Mouse (Mus musculus) liver, embryonic 12.5 days (tissue): ENCODE results near the gene Taco1. TPM values are rescaled to one million over a fixed set of nuclear protein-coding genes. Genes with fewer than 3 reads are reported as not detected.

Source experiments
- ATAC-seq: fragments of 200-750 bp; cut with Nextera tagmentation; 2 replicates; pipeline ENCODE4 v1.8.0; 2017; ENCODE audit warnings: moderate number of reproducible peaks, mild to moderate bottlenecking, moderate library complexity
- H3K27ac ChIP-seq: fragments of 300-500 bp; sonication (generic); 2 replicates; pipeline ENCODE4 v1.5.1; 2016; ENCODE audit warnings: mild to moderate bottlenecking
- H3K27me3 ChIP-seq: fragments of 300-500 bp; sonication (generic); replicated peaks from 2 replicates; pipeline ENCODE4 v1.6.1; 2016; ENCODE audit warnings: mild to moderate bottlenecking, moderate library complexity
- H3K36me3 ChIP-seq: fragments of 300-500 bp; sonication (generic); 2 replicates; pipeline ENCODE4 v1.6.1; 2016; ENCODE audit warnings: mild to moderate bottlenecking, moderate library complexity
- H3K4me1 ChIP-seq: fragments of 300-500 bp; sonication (generic); 2 replicates; pipeline ENCODE4 v1.6.1; 2016
- H3K4me2 ChIP-seq: fragments of 300-500 bp; sonication (generic); 2 replicates; pipeline ENCODE4 v1.6.1; 2016; ENCODE audit warnings: mild to moderate bottlenecking, moderate library complexity
- H3K4me3 ChIP-seq: fragments of 300-500 bp; sonication (generic); 2 replicates; pipeline ENCODE4 v1.5.1; 2016; ENCODE audit warnings: mild to moderate bottlenecking, moderate library complexity
- H3K9ac ChIP-seq: fragments of 300-500 bp; sonication (generic); 2 replicates; pipeline ENCODE4 v1.6.1; 2016; ENCODE audit warnings: mild to moderate bottlenecking, moderate library complexity
- H3K9me3 ChIP-seq: fragments of 300-500 bp; sonication (generic); replicated peaks from 2 replicates; pipeline ENCODE4 v1.6.1; 2016; ENCODE audit warnings: mild to moderate bottlenecking, moderate library complexity
- WGBS: fragments of 180-500 bp; shearing (Covaris S2); methylation state at CpG from one replicate; pipeline ENCODE4 v1.1.7; 2016; ENCODE audit not compliant: insufficient replicate concordance; 5-methylcytosine and 5-hydroxymethylcytosine counted together
- polyA plus RNA-seq: library from polyadenylated mRNA; unstranded; fragments of >200 nt; fragmentation: Nextera tagmentation; extraction: Ambion mirVana; gene quantifications from 2 replicates; pipeline ENCODE4 v1.2.1, GENCODE M21; 2016

The Taco1 gene
- polyA plus RNA-seq, 1 experiment from 2014 or later = 10.6 TPM

DNA sequence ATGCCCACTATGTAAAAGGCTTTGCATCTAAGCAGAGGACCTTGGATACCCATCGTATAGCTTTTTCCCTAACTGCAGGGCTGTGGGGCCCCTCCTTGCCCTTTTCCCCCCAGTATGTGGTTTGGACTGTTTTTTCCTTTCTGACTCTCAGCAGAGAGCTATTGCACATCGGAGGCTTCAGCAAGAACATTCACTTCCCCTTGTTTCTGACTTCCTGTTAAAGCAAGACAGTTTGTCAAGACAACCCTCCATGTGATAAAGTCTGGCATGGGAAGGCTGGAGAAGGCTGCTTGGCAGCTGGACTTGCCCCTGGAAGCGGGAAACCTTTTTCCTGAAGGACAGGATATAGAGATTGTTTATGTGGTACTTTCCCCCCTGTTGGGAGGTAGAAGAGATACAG, 56.9 kb downstream of the Taco1 start:
- WGBS = 21% methylated on average over 3 of the region's 3 CpGs
- H3K36me3 ChIP-seq = peaks cover 31% of the 10 kb centered on the region
- no peak for ATAC-seq

More for the DNA sequence above, 56.9 kb downstream of the Taco1 start:
- H3K27me3 ChIP-seq = no peaks in the 10 kb centered on the region
- peaks cover 11% of the 10 kb centered on the region for H3K4me1 ChIP-seq
- H3K9ac ChIP-seq = no peak overlapping the region
- no peak overlapping the region for H3K4me3 ChIP-seq
- H3K4me2 ChIP-seq = no peak overlapping the region
- H3K9me3 ChIP-seq = no peaks in the 10 kb centered on the region
- H3K27ac ChIP-seq = peak overlapping the region; percentile 59; the same call in 1 of the 2 replicates

Other genes with a start within 250 kb of the Taco1 start
- gene Cyb561, start 112.7 kb upstream of the Taco1 start, polyA plus RNA-seq = 1.9 TPM in 2 replicates
- 0.07 TPM in 2 replicates for gene Ace, start 98.1 kb upstream of the Taco1 start, polyA plus RNA-seq
- not detected in 2 replicates for gene Ace3, start 71.4 kb upstream of the Taco1 start, polyA plus RNA-seq
- 0.06 and 0.08 TPM in 2 replicates for gene Kcnh6, start 57.9 kb upstream of the Taco1 start, polyA plus RNA-seq
- gene Dcaf7, start 29.2 kb upstream of the Taco1 start, polyA plus RNA-seq = 41.5 and 43.0 TPM in 2 replicates
- gene Map3k3, start 18.6 kb downstream of the Taco1 start, polyA plus RNA-seq = 9.7 and 11.2 TPM in 2 replicates
- gene Gm10840, start 94.8 kb downstream of the Taco1 start, polyA plus RNA-seq = not detected in 2 replicates
- gene Limd2, start 94.8 kb downstream of the Taco1 start, polyA plus RNA-seq = 109 and 112 TPM in 2 replicates
- gene Strada, start 136.1 kb downstream of the Taco1 start, polyA plus RNA-seq = 12.2 and 12.6 TPM in 2 replicates
- gene Ccdc47, start 150.3 kb downstream of the Taco1 start, polyA plus RNA-seq = 53.9 and 56.6 TPM in 2 replicates
- 42.3 and 42.6 TPM in 2 replicates for gene Ddx42, start 150.9 kb downstream of the Taco1 start, polyA plus RNA-seq
- gene Ftsj3, start 190.0 kb downstream of the Taco1 start, polyA plus RNA-seq = 80.9 and 83.5 TPM in 2 replicates
- 219 and 221 TPM in 2 replicates for gene Psmc5, start 190.1 kb downstream of the Taco1 start, polyA plus RNA-seq
- gene Smarcd2, start 206.9 kb downstream of the Taco1 start, polyA plus RNA-seq = 52.4 and 55.2 TPM in 2 replicates
- 0.57 and 0.83 TPM in 2 replicates for gene Tcam1, start 210.6 kb downstream of the Taco1 start, polyA plus RNA-seq
- gene Gh, start 235.8 kb downstream of the Taco1 start, polyA plus RNA-seq = not detected in 2 replicates
- gene Cd79b, start 248.7 kb downstream of the Taco1 start, polyA plus RNA-seq = 4.2 and 5.3 TPM in 2 replicates